13 mouse cellular contexts compared by ENCODE assay signal in the genomic region with DNA sequence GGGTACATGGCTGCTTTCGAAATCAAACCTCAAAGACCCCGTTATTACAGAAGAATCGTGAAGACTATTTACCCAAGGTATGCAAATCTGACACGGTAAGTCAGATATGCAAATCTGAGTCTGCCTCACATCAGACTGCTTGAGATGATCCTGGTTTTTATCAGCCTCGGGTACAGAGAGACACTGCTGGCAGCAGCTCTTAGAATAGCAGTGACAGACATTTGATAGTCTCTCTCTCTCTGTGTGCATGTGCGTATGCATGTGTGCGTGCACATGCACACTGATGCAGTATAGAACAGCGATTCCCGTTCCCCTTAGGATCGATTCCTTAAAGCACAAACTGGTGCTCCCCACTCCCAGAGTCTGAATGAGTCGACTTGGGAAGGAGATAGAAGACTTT. TPM values are rescaled to one million over a fixed set of nuclear protein-coding genes. Genes with fewer than 3 reads are reported as not detected.
"Had no signal": no experiment of that assay in that cellular context is flagged by ENCODE, and none has a peak within 500 bp of the region (broad histone marks: within the 10 kb centered on the region; RNA-seq: fewer than 3 reads in every experiment).

No protein-coding gene starts in this region.

- ATAC-seq: lung, postnatal 0 days; midbrain, embryonic 16.5 days had no signal

- H3K9me3 ChIP-seq: limb, embryonic 10.5 days; liver, embryonic 15.5 days; stomach, embryonic 15.5 days had no signal

- H3K4me1 ChIP-seq: limb, embryonic 10.5 days; liver, embryonic 15.5 days; stomach, embryonic 15.5 days had no signal

- H3K4me2 ChIP-seq: liver, embryonic 11.5 days; liver, embryonic 15.5 days; stomach, embryonic 15.5 days had no signal

- H3K27me3 ChIP-seq: liver, embryonic 15.5 days; stomach, embryonic 15.5 days had no signal

- DNase-seq: kidney, postnatal 25 days; lung, adult 2 months; lung, postnatal 36 days; right cerebral cortex, postnatal 14 days; thymus, postnatal 36 days had no signal

- H3K36me3 ChIP-seq: limb, embryonic 10.5 days; liver, embryonic 15.5 days; stomach, embryonic 15.5 days had no signal

- H3K4me3 ChIP-seq: left cerebral cortex, adult 2 months; limb, embryonic 10.5 days; liver, embryonic 15.5 days; stomach, embryonic 15.5 days had no signal

- H3K27ac ChIP-seq: left cerebral cortex, adult 2 months; limb, embryonic 10.5 days; liver, embryonic 15.5 days; stomach, embryonic 15.5 days had no signal

- H3K9ac ChIP-seq: liver, embryonic 15.5 days; stomach, embryonic 15.5 days had no signal

RNA-seq across cellular contexts. Expression of a gene that starts 8.1 kb away (rescaled TPM):
- total RNA-seq: megakaryocyte progenitor cell, adult 5-6 weeks had no signal
